Mouse (Mus musculus) lung, embryonic 16.5 days (tissue): ENCODE measurements around the gene Herc3. TPM values are rescaled to one million over a fixed set of nuclear protein-coding genes. Genes with fewer than 3 reads are reported as not detected.

ENCODE experiments used
- ATAC-seq: fragments of 200-750 bp; cut with Nextera tagmentation; 2 replicates; pipeline ENCODE4 v1.8.0; 2017; ENCODE audit warnings: low read depth, mild to moderate bottlenecking, moderate library complexity
- H3K27ac ChIP-seq: fragments of 300-500 bp; sonication (generic); 2 replicates; pipeline ENCODE4 v1.5.1; 2014; ENCODE audit warnings: mild to moderate bottlenecking, control low read depth, low read length
- H3K27me3 ChIP-seq: fragments of 300-500 bp; sonication (generic); 2 replicates; pipeline ENCODE4 v1.6.1; 2014; ENCODE audit warnings: low read depth, low read length, mixed read lengths; ENCODE audit not compliant: control insufficient read depth, insufficient read depth
- H3K36me3 ChIP-seq: fragments of 300-500 bp; sonication (generic); 2 replicates; pipeline ENCODE4 v1.6.1; 2014; ENCODE audit warnings: low read length; ENCODE audit not compliant: control insufficient read depth, insufficient read depth
- H3K4me1 ChIP-seq: fragments of 300-500 bp; sonication (generic); replicated peaks from 2 replicates; pipeline ENCODE4 v1.6.1; 2014; ENCODE audit warnings: low read length, mixed read lengths; ENCODE audit not compliant: control insufficient read depth, insufficient read depth
- H3K4me2 ChIP-seq: fragments of 300-500 bp; sonication (generic); 2 replicates; pipeline ENCODE4 v1.6.1; 2014; ENCODE audit warnings: low read depth, low read length, control low read depth
- H3K4me3 ChIP-seq: fragments of 300-500 bp; sonication (generic); 2 replicates; pipeline ENCODE4 v1.5.1; 2014; ENCODE audit warnings: mild to moderate bottlenecking, low read length, control low read depth
- H3K9ac ChIP-seq: fragments of 300-500 bp; sonication (generic); 2 replicates; pipeline ENCODE4 v1.6.1; 2014; ENCODE audit warnings: low read length, control low read depth
- H3K9me3 ChIP-seq: fragments of 300-500 bp; sonication (generic); 2 replicates; pipeline ENCODE4 v1.6.1; 2016; ENCODE audit warnings: low read length; ENCODE audit not compliant: control insufficient read depth
- WGBS: fragments of 180-500 bp; shearing (Covaris S2); extraction: QIAGEN DNeasy Blood & Tissue Kit; methylation state at CpG from one replicate; pipeline ENCODE4 v1.1.7; 2014; 5-methylcytosine and 5-hydroxymethylcytosine counted together
- polyA plus RNA-seq: library from polyadenylated mRNA; unstranded; fragments of >200 nt; fragmentation: Nextera tagmentation; extraction: Ambion mirVana; gene quantifications from 2 replicates; pipeline ENCODE4 v1.2.1, GENCODE M21; 2015

The Herc3 gene
- polyA plus RNA-seq, 1 experiment from 2014 or later = 8.0 TPM

- Histone ChIP-seq H3K27ac (no peak overlapping the region), H3K4me1 (peaks cover 3% of the 10 kb centered on the region; the same call in 1 of the 2 replicates), H3K4me3 (no peak overlapping the region), H3K4me2 (no peak overlapping the region), H3K9ac (no peak overlapping the region), H3K9me3 (no peaks in the 10 kb centered on the region), H3K36me3 (no peaks in the 10 kb centered on the region; the same call in none of the 2 replicates), H3K27me3 (no peaks in the 10 kb centered on the region)
- WGBS = 85% methylated on average over 2 of the region's 2 CpGs
- ATAC-seq = no peak
These were observed 132.8 kb downstream of the Herc3 start for GRCm38 (mm10) chr6:58964091-58964490.

- Histone ChIP-seq H3K4me1 (peaks cover 3% of the 10 kb centered on the region; the same call in 1 of the 2 replicates), H3K4me2 (no peak overlapping the region), H3K9ac (no peak overlapping the region), H3K27ac (no peak overlapping the region), H3K36me3 (no peaks in the 10 kb centered on the region; the same call in none of the 2 replicates), H3K27me3 (no peaks in the 10 kb centered on the region), H3K9me3 (no peaks in the 10 kb centered on the region), H3K4me3 (no peak overlapping the region)
- ATAC-seq = no peak
These were observed 133.3 kb downstream of the Herc3 start for GRCm38 (mm10) chr6:58964565-58964964.

DNA sequence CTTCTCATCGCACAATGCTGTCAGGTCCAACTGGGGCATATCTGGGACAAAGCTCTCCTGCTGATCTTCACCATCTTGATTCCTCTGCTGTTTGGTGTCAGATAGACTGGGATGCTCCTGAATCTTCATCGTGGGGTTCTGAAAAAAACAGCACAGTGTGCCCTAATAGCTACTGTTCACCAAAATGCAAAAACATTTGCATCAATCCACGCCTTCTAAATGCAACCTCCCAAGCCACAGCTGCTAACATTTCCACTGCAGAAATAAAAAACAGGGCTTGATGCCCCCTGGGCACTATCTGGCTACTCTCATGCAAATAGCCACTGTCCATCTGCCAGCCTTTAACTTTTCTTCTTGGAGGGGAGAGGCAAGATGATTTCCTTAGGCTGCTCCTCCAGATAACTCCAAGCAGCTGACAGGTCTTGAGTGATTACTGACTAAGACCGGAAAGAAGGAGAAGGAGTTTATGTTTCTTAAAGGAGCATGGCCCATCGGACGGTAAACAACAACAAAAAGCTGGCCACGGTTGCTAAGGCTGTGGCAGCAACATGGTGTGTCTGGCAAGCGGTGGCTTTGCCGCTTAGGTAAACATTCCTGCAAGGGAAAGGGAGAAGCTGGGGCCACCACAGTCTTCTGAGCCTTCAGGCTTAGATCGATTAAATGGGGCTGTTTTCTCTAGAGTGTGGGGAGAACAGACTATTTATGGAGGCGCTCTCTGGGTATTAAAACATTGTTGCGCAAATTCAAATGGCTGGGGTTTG is 134.0 kb downstream of the Herc3 start:
- Histone ChIP-seq H3K4me2 (peak overlapping the region; percentile 44), H3K27ac (no peak overlapping the region), H3K4me3 (peak overlapping the region; percentile 20), H3K9ac (peak overlapping the region; percentile 26; the same call in 1 of the 2 replicates), H3K36me3 (no peaks in the 10 kb centered on the region; the same call in none of the 2 replicates), H3K27me3 (no peaks in the 10 kb centered on the region), H3K4me1 (peaks cover 3% of the 10 kb centered on the region; the same call in 1 of the 2 replicates), H3K9me3 (no peaks in the 10 kb centered on the region)
- 30% methylated on average over 12 of the region's 12 CpGs for WGBS
- peak; percentile 56 for ATAC-seq

- no peak overlapping the region for H3K9ac ChIP-seq
- 62% methylated on average over 3 of the region's 3 CpGs for WGBS
- no peak overlapping the region for H3K4me3 ChIP-seq
- no peaks in the 10 kb centered on the region for H3K27me3 ChIP-seq
- no peaks in the 10 kb centered on the region for H3K36me3 ChIP-seq
- H3K4me2 ChIP-seq = no peak overlapping the region
- H3K9me3 ChIP-seq = no peaks in the 10 kb centered on the region
- peak; percentile 10; the same call in 1 of the 2 replicates for ATAC-seq
- peaks cover 5% of the 10 kb centered on the region; the same call in 1 of the 2 replicates for H3K4me1 ChIP-seq
- H3K27ac ChIP-seq = no peak overlapping the region
These were observed 137.0 kb downstream of the Herc3 start for GRCm38 (mm10) chr6:58968272-58968671.

Other genes starting within 250 kb of the Herc3 start
- 56.7 and 62.1 TPM in 2 replicates for gene Abcg2, start 246.9 kb upstream of the Herc3 start, polyA plus RNA-seq
- gene Nap1l5, start 75.6 kb downstream of the Herc3 start, polyA plus RNA-seq = 1.7 and 2.6 TPM in 2 replicates
- gene Fam13a, start 193.1 kb downstream of the Herc3 start, polyA plus RNA-seq = 27.3 and 33.3 TPM in 2 replicates